16 mouse cellular contexts compared by ENCODE assay signal in genomic region chr7:66404802-66405201, GRCm38 (mm10). TPM values are rescaled to one million over a fixed set of nuclear protein-coding genes. Genes with fewer than 3 reads are reported as not detected.
"Had no signal": no experiment of that assay in that cellular context is flagged by ENCODE, and none has a peak within 500 bp of the region (broad histone marks: within the 10 kb centered on the region; RNA-seq: fewer than 3 reads in every experiment).

No protein-coding gene starts in this region.

- H3K4me3 ChIP-seq: layer of hippocampus, adult 2 months; limb, embryonic 12.5 days; neural tube, embryonic 12.5 days had no signal

- H3K27ac ChIP-seq: kidney, postnatal 0 days; layer of hippocampus, adult 2 months; limb, embryonic 12.5 days; liver, embryonic 14.5 days; neural tube, embryonic 12.5 days had no signal

- H3K4me2 ChIP-seq: limb, embryonic 12.5 days; neural tube, embryonic 12.5 days had no signal

- H3K9me3 ChIP-seq: limb, embryonic 12.5 days; neural tube, embryonic 12.5 days had no signal

- H3K27me3 ChIP-seq: neural tube, embryonic 12.5 days had no signal

- DNase-seq: kidney, adult 8-10 months; liver; lung, adult 18-20 months; lung, postnatal 36 days; midbrain, embryonic 14.5 days; thymus, postnatal 4 days had no signal

- H3K9ac ChIP-seq: limb, embryonic 12.5 days; liver, embryonic 14.5 days; neural tube, embryonic 12.5 days had no signal

- H3K36me3 ChIP-seq: limb, embryonic 12.5 days; neural tube, embryonic 12.5 days had no signal

RNA-seq across cellular contexts. Expression of gene Aldh1a3, which starts 22.5 kb away (rescaled TPM):
- total RNA-seq: neutrophil, adult 5-6 weeks had no signal

RNA-seq across cellular contexts. Expression of gene Gm10974, which starts 39.1 kb away (rescaled TPM):
- total RNA-seq: layer of hippocampus, adult 2 months; layer of hippocampus, postnatal 10 days; left cerebral cortex, postnatal 36 days; monocyte, adult 5-6 weeks; neutrophil, adult 5-6 weeks had no signal
- polyA plus RNA-seq: kidney, postnatal 0 days; limb, embryonic 12.5 days; liver, embryonic 14.5 days; lung, embryonic 16.5 days; midbrain, embryonic 14.5 days; neural tube, embryonic 12.5 days had no signal
